Mouse (Mus musculus) testis, adult 10 weeks (tissue): Measurements from ENCODE around the gene Defb38. TPM values are rescaled to one million over a fixed set of nuclear protein-coding genes. Genes with fewer than 3 reads are reported as not detected.

Experiments used
- polyA plus RNA-seq: library from polyadenylated mRNA; stranded (reverse); fragments of 350-450 nt; fragmentation: Illumina TruSeq; extraction: RNeasy Lipid Tissue Mini Kit (QIAGEN cat#74804); gene quantifications from one replicate; pipeline ENCODE4 v1.2.3, GENCODE M21; 2014; ENCODE audit warnings: low read depth, low replicate concordance

The Defb38 gene
- polyA plus RNA-seq: 2.3 TPM

GRCm38 (mm10) chr8:19026466-19026865, at the start of gene Defb38:
TSS of gene Defb38 (minus strand) at chr8:19026566.

DNA sequence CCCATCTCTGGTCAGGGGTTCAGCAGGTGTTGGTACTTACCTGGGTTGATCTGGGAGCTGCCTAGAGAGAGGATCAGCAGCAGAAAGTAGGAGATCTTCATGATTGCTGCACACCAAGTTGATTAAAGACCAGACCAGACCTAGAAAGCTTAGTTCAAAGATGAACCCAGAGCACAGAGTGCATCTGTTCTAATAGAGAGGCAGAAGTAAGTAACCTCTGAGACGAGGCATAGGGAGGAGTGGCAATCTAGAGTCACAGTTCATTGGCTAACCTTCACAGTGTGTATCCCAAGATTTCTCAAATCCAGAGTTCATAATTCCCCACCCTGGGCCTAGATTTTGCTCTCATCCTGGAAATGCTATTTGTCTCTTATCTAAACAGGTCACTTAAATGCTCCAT, 38.3 kb upstream of the Defb38 start, which contains the start of gene Defb39:
Gene Defb39, minus strand, starts transcription at position 101 of the 400 bp plus-strand sequence.

Other genes with a start within 250 kb of the Defb38 start
- gene Defb40, start 48.3 kb downstream of the Defb38 start, polyA plus RNA-seq: 0.88 TPM
- 3.2 TPM for gene Defb37, start 35.5 kb downstream of the Defb38 start, polyA plus RNA-seq
- not detected for gene Defb39, start 38.2 kb upstream of the Defb38 start, polyA plus RNA-seq
- not detected for gene Defb12, start 88.3 kb upstream of the Defb38 start, polyA plus RNA-seq
- not detected for gene Defb34, start 97.2 kb upstream of the Defb38 start, polyA plus RNA-seq
- gene Gm45826, start 114.2 kb upstream of the Defb38 start, polyA plus RNA-seq: not detected
- 12.6 TPM for gene Defb14, start 167.8 kb upstream of the Defb38 start, polyA plus RNA-seq
- not detected for gene Defb4, start 172.1 kb upstream of the Defb38 start, polyA plus RNA-seq
- not detected for gene Defb6, start 198.9 kb upstream of the Defb38 start, polyA plus RNA-seq
- not detected for gene Defb46, start 213.3 kb upstream of the Defb38 start, polyA plus RNA-seq
- not detected for gene Defb5, start 221.0 kb upstream of the Defb38 start, polyA plus RNA-seq